Mouse (Mus musculus) kidney, adult 2 months (tissue): ENCODE data around the gene Gna15. TPM values are rescaled to one million over a fixed set of nuclear protein-coding genes. Genes with fewer than 3 reads are reported as not detected.
A peak's percentile ranks its signal among the peaks of the same experiment; 100 is the strongest.

Source experiments
- DNase-seq: peaks from one replicate; pipeline ENCODE4 v3.0.0; 2021
- H3K27ac ChIP-seq: fragments of 200-500 bp; 2 replicates; pipeline ENCODE4 v1.5.1; 2012; ENCODE audit warnings: low read depth, low read length, control low read depth, inconsistent platforms; ENCODE audit not compliant: insufficient read depth
- H3K27me3 ChIP-seq: fragments of 200-500 bp; replicated peaks from 2 replicates; pipeline ENCODE4 v1.6.1; 2012; ENCODE audit warnings: mild to moderate bottlenecking, moderate library complexity, low read length, inconsistent platforms; ENCODE audit not compliant: control insufficient read depth, insufficient read depth
- H3K36me3 ChIP-seq: fragments of 200-500 bp; 2 replicates; pipeline ENCODE4 v1.6.1; 2012; ENCODE audit warnings: mild to moderate bottlenecking, moderate library complexity, low read length, inconsistent platforms; ENCODE audit not compliant: control insufficient read depth, insufficient read depth
- H3K4me1 ChIP-seq: fragments of 200-500 bp; 2 replicates; pipeline ENCODE4 v1.6.1; 2011; ENCODE audit warnings: low read length; ENCODE audit not compliant: control insufficient read depth, insufficient read depth
- H3K4me3 ChIP-seq: fragments of 200-500 bp; 2 replicates; pipeline ENCODE4 v1.5.1; 2011; ENCODE audit warnings: mild to moderate bottlenecking, low read depth, low read length, control low read depth; ENCODE audit not compliant: insufficient read depth
- CTCF ChIP-seq: fragments of 200-500 bp; conservative IDR thresholded peaks from 2 replicates; pipeline ENCODE4 v1.5.1; 2011; ENCODE audit warnings: low read depth, mild to moderate bottlenecking, control low read depth, low read length, moderate library complexity, mixed read lengths; ENCODE audit not compliant: insufficient read depth, insufficient read length
- POLR2A ChIP-seq: fragments of 200-500 bp; IDR thresholded peaks from one replicate; pipeline ENCODE4 v1.6.1; 2011; ENCODE audit warnings: low read depth, low read length, control low read depth
- WGBS: fragments of 180-500 bp; shearing (Covaris S2); methylation state at CpG from one replicate; pipeline ENCODE4 v1.1.7; 2018; 5-methylcytosine and 5-hydroxymethylcytosine counted together
- polyA plus RNA-seq: library from polyadenylated mRNA; depleted of rRNA; stranded (reverse); fragments of >200 nt; gene quantifications from 2 replicates; pipeline ENCODE4 v1.2.3, GENCODE M21; 2012

Gene Gna15
- polyA plus RNA-seq, 1 experiment: 2.1 TPM

- WGBS: 12% methylated on average over 16 of the region's 16 CpGs
- H3K27me3 ChIP-seq: no peaks in the 10 kb centered on the region
- peaks cover 24% of the 10 kb centered on the region for H3K4me1 ChIP-seq
- peak; percentile 67 for DNase-seq
- H3K27ac ChIP-seq: peak overlapping the region; percentile 51
- peak overlapping the region; percentile 100 for H3K4me3 ChIP-seq
- H3K36me3 ChIP-seq: peaks cover 4% of the 10 kb centered on the region
- TF ChIP-seq POLR2A (no peak), CTCF (no peak)
Observed at GRCm38 (mm10) chr10:81560719-81561459, 36.9 kb upstream of the Gna15 start.

- Histone ChIP-seq H3K36me3 (0 out of 2 replicates have a peak, but pooled peaks cover under 1% of the 10 kb centered on the region), H3K27me3 (no peaks in the 10 kb centered on the region), H3K4me3 (peak overlapping the region; percentile 100), H3K27ac (peak overlapping the region; percentile 100), H3K4me1 (peaks cover 24% of the 10 kb centered on the region)
- TF ChIP-seq CTCF (no peak), POLR2A (no peak)
- WGBS: under 1% methylated on average over 35 of the region's 36 CpGs
- peak; percentile 74 for DNase-seq
Observed at GRCm38 (mm10) chr10:81559627-81560539, 35.9 kb upstream of the Gna15 start.

- Histone ChIP-seq H3K4me3 (peak within 1 kb of the TSS; percentile 100), H3K27ac (peak within 1 kb of the TSS; percentile 100), H3K27me3 (no peaks in the 10 kb centered on the region), H3K4me1 (peaks cover 19% of the 10 kb centered on the region), H3K36me3 (no peaks in the 10 kb centered on the region)
- no peak for TF ChIP-seq POLR2A
- TF ChIP-seq CTCF: no peak
- peak; percentile 90 for DNase-seq
- 1% methylated on average over 44 of the region's 53 CpGs for WGBS
Observed at GRCm38 (mm10) chr10:81559163-81559626, 35.2 kb upstream of the Gna15 start, which contains the start of gene Aes. Aes (plus strand) TSS chr10:81559488.

- Histone ChIP-seq H3K4me1 (peaks cover 11% of the 10 kb centered on the region; the same call in 1 of the 2 replicates), H3K4me3 (no peak overlapping the region), H3K36me3 (no peaks in the 10 kb centered on the region), H3K27me3 (no peaks in the 10 kb centered on the region), H3K27ac (no peak overlapping the region)
- TF ChIP-seq CTCF: no peak
- TF ChIP-seq POLR2A: no peak
- no peak for DNase-seq
- WGBS: 10% methylated on average over 1 of the region's 1 CpGs
Observed at GRCm38 (mm10) chr10:81557491-81557890, 33.5 kb upstream of the Gna15 start.

GRCm38 (mm10) chr10:81556282-81556681 lies 32.3 kb upstream of the Gna15 start:
- 81% methylated on average over 3 of the region's 3 CpGs for WGBS
- H3K27me3 ChIP-seq: no peaks in the 10 kb centered on the region
- peaks cover 4% of the 10 kb centered on the region; the same call in 1 of the 2 replicates for H3K4me1 ChIP-seq
- TF ChIP-seq CTCF: peak; percentile 22; the same call in 1 of the 2 replicates
- no peak for TF ChIP-seq POLR2A
- no peaks in the 10 kb centered on the region for H3K36me3 ChIP-seq
- no peak overlapping the region for H3K4me3 ChIP-seq
- DNase-seq: no peak
- H3K27ac ChIP-seq: no peak overlapping the region

- Histone ChIP-seq H3K4me3 (no peak overlapping the region), H3K36me3 (no peaks in the 10 kb centered on the region), H3K27me3 (no peaks in the 10 kb centered on the region), H3K27ac (no peak overlapping the region), H3K4me1 (peaks cover 3% of the 10 kb centered on the region; the same call in 1 of the 2 replicates)
- TF ChIP-seq CTCF (no peak), POLR2A (no peak)
- 78% methylated on average over 6 of the region's 6 CpGs for WGBS
- no peak for DNase-seq
Observed at GRCm38 (mm10) chr10:81553807-81554755, 30.1 kb upstream of the Gna15 start.
